Mouse (Mus musculus) heart, embryonic 12.5 days (tissue): ENCODE data around the gene Tmbim4. TPM values are rescaled to one million over a fixed set of nuclear protein-coding genes. Genes with fewer than 3 reads are reported as not detected.

ENCODE experiments used
- ATAC-seq: fragments of 200-750 bp; cut with Nextera tagmentation; 2 replicates; pipeline ENCODE4 v1.8.0; 2017; ENCODE audit warnings: moderate TSS enrichment, moderate library complexity; ENCODE audit not compliant: insufficient number of reproducible peaks, low FRiP score
- H3K27ac ChIP-seq: fragments of 300-500 bp; sonication (generic); 2 replicates; pipeline ENCODE4 v1.5.1; 2016; ENCODE audit warnings: mild to moderate bottlenecking, moderate library complexity; ENCODE audit not compliant: poor library complexity, severe bottlenecking
- H3K27me3 ChIP-seq: fragments of 300-500 bp; sonication (generic); replicated peaks from 2 replicates; pipeline ENCODE4 v1.6.1; 2016; ENCODE audit warnings: mild to moderate bottlenecking, moderate library complexity
- H3K36me3 ChIP-seq: fragments of 300-500 bp; sonication (generic); 2 replicates; pipeline ENCODE4 v1.6.1; 2016; ENCODE audit warnings: mild to moderate bottlenecking, moderate library complexity
- H3K4me1 ChIP-seq: fragments of 300-500 bp; sonication (generic); replicated peaks from 2 replicates; pipeline ENCODE4 v1.6.1; 2016; ENCODE audit warnings: mild to moderate bottlenecking
- H3K4me2 ChIP-seq: fragments of 300-500 bp; sonication (generic); 2 replicates; pipeline ENCODE4 v1.6.1; 2016; ENCODE audit warnings: mild to moderate bottlenecking, moderate library complexity
- H3K4me3 ChIP-seq: fragments of 300-500 bp; sonication (generic); 2 replicates; pipeline ENCODE4 v1.5.1; 2016; ENCODE audit warnings: mild to moderate bottlenecking
- H3K9ac ChIP-seq: fragments of 300-500 bp; sonication (generic); 2 replicates; pipeline ENCODE4 v1.6.1; 2016; ENCODE audit warnings: mild to moderate bottlenecking, moderate library complexity
- H3K9me3 ChIP-seq: fragments of 300-500 bp; sonication (generic); replicated peaks from 2 replicates; pipeline ENCODE4 v1.6.1; 2016; ENCODE audit warnings: mild to moderate bottlenecking, moderate library complexity
- WGBS: fragments of 180-500 bp; shearing (Covaris S2); methylation state at CpG from one replicate; pipeline ENCODE4 v1.1.7; 2016; 5-methylcytosine and 5-hydroxymethylcytosine counted together
- polyA plus RNA-seq: library from polyadenylated mRNA; unstranded; fragments of >200 nt; fragmentation: Nextera tagmentation; extraction: Ambion mirVana; gene quantifications from 2 replicates; pipeline ENCODE4 v1.2.1, GENCODE M21; 2016

Tmbim4 gene
- polyA plus RNA-seq, 1 experiment from 2014 or later, result 103 TPM

DNA sequence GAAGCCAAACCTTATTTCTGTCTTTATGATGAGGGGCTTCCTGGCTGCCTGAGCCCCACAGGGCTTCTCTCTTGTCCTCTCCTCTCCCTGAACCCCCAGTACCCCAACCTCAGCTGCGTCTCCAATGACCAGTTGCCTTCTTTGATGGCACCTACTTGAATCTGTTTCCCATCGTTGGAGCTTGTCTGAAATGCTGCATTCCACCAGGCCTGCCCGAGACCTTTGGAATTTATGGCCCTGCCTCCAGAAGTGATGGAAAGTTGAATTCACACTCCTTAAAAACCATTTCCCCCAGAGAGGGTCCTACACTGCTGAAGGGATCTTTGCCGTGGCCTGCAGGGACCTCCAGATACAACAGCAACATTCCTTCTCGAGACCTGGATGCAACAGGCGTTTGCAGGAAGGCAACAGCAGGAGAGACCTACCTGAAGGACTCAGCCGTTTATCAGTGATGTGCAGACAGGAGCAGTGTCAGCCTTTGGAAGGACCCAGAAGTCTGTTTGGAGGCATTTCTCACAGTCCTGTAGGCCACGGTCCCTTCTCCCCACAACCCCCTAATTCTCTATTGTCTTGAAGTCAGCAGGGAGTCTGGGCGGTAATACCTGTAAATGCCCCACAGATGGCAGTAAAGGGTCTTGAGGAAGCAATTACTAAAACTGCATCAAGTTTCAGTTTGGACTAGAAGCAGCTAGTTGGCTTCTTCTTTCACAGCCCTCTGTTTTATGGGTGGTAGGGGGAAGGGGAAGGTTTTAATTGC, 45.8 kb downstream of the Tmbim4 start:
- no peak overlapping the region for H3K4me3 ChIP-seq
- H3K4me1 ChIP-seq, result 0 out of 2 replicates have a peak, but pooled peaks cover 6% of the 10 kb centered on the region
- no peaks in the 10 kb centered on the region for H3K36me3 ChIP-seq
- H3K27me3 ChIP-seq, result no peaks in the 10 kb centered on the region
- no peak overlapping the region for H3K27ac ChIP-seq
- no peak overlapping the region for H3K4me2 ChIP-seq
- 27% methylated on average over 9 of the region's 9 CpGs for WGBS
- ATAC-seq, result no peak
- no peaks in the 10 kb centered on the region for H3K9me3 ChIP-seq
- H3K9ac ChIP-seq, result no peak overlapping the region

DNA sequence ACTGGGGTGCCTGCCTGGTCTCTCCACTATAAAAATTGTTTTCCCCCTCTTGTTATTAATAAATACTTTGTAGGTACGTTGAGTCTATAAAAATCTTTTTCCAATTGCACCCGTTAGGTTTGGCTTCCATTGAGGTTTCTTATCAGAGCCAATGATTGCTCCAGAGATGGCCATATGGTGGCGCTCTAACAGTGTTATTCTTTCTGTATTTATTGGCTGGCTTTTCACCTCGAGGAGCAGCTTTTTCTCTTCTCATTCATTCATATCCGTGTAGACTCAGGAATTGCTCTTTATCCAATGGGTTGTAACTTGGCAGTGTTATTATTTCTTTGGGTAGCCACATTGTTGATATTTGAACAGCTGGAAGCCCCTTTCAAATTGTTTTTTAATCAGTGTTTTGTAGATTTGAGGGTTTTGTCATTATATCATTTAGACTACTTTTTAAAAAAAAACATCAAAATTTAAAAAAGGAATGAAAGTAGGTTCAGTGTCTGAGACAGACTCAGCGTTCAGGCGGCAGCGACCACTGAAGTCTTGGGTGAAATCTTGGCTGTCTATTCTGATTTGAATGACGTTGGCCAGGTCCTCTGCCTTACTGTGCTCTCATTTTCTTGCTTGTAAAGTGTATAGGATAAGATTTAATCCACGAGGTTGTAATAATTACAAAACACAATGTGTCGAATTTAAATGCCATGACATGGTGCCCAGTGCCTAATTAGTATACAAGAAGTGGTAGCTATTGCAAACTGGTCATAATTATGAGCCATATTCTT, 49.7 kb downstream of the Tmbim4 start:
- Histone ChIP-seq H3K4me3 (no peak overlapping the region), H3K4me1 (0 out of 2 replicates have a peak, but pooled peaks cover 4% of the 10 kb centered on the region), H3K27ac (no peak overlapping the region), H3K36me3 (no peaks in the 10 kb centered on the region), H3K9me3 (no peaks in the 10 kb centered on the region), H3K27me3 (no peaks in the 10 kb centered on the region), H3K9ac (no peak overlapping the region), H3K4me2 (no peak overlapping the region)
- no peak for ATAC-seq
- WGBS, result 45% methylated on average over 11 of the region's 11 CpGs

GRCm38 (mm10) chr10:120251791-120252190, 50.4 kb downstream of the Tmbim4 start:
- no peak overlapping the region for H3K4me2 ChIP-seq
- no peak overlapping the region for H3K4me3 ChIP-seq
- no peaks in the 10 kb centered on the region for H3K9me3 ChIP-seq
- H3K4me1 ChIP-seq, result 0 out of 2 replicates have a peak, but pooled peaks cover 4% of the 10 kb centered on the region
- no peaks in the 10 kb centered on the region for H3K36me3 ChIP-seq
- WGBS, result 91% methylated on average over 4 of the region's 4 CpGs
- no peaks in the 10 kb centered on the region for H3K27me3 ChIP-seq
- no peak overlapping the region for H3K9ac ChIP-seq
- ATAC-seq, result no peak
- H3K27ac ChIP-seq, result no peak overlapping the region

DNA sequence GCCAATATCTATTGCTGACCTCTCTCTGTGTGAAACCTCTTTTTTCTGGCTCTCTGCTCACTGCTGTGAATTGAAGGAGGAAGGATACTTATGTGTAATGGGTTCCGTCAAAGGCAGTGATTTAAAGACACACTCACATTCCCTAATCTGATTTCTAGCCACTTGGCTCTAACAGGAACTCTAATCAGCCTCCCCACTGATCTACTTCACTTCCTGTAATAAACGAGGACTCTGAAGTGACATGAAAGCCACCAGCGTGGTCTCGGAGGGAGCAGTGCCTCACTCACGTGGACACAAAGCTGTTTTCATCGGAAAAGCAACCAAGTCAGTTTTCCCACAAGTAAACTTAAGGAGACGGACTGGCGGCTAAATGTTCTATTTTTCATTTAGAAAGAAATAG, 51.4 kb downstream of the Tmbim4 start:
- Histone ChIP-seq H3K4me3 (no peak overlapping the region), H3K27ac (no peak overlapping the region), H3K9me3 (no peaks in the 10 kb centered on the region), H3K4me1 (0 out of 2 replicates have a peak, but pooled peaks cover 4% of the 10 kb centered on the region), H3K27me3 (no peaks in the 10 kb centered on the region), H3K4me2 (no peak overlapping the region), H3K36me3 (no peaks in the 10 kb centered on the region), H3K9ac (no peak overlapping the region)
- no peak for ATAC-seq
- WGBS, result 30% methylated on average over 8 of the region's 8 CpGs

GRCm38 (mm10) chr10:120257231-120257630, 55.8 kb downstream of the Tmbim4 start:
- Histone ChIP-seq H3K4me2 (no peak overlapping the region), H3K4me3 (no peak overlapping the region), H3K27ac (no peak overlapping the region), H3K9me3 (no peaks in the 10 kb centered on the region), H3K36me3 (no peaks in the 10 kb centered on the region), H3K9ac (no peak overlapping the region), H3K27me3 (no peaks in the 10 kb centered on the region), H3K4me1 (0 out of 2 replicates have a peak, but pooled peaks cover 4% of the 10 kb centered on the region)
- ATAC-seq, result no peak
- 19% methylated on average over 11 of the region's 11 CpGs for WGBS

GRCm38 (mm10) chr10:120267790-120268189, 66.4 kb downstream of the Tmbim4 start:
- no peak for ATAC-seq
- H3K4me1 ChIP-seq, result peaks cover 17% of the 10 kb centered on the region
- no peak overlapping the region for H3K4me3 ChIP-seq
- no peaks in the 10 kb centered on the region for H3K27me3 ChIP-seq
- H3K9ac ChIP-seq, result no peak overlapping the region
- no peak overlapping the region for H3K4me2 ChIP-seq
- 74% methylated on average over 12 of the region's 12 CpGs for WGBS
- no peaks in the 10 kb centered on the region for H3K36me3 ChIP-seq
- no peak overlapping the region for H3K27ac ChIP-seq
- H3K9me3 ChIP-seq, result peaks cover 13% of the 10 kb centered on the region

GRCm38 (mm10) chr10:120269946-120270345, 68.6 kb downstream of the Tmbim4 start:
- peaks cover 8% of the 10 kb centered on the region for H3K9me3 ChIP-seq
- H3K36me3 ChIP-seq, result no peaks in the 10 kb centered on the region
- H3K4me1 ChIP-seq, result peaks cover 21% of the 10 kb centered on the region
- no peaks in the 10 kb centered on the region for H3K27me3 ChIP-seq
- H3K27ac ChIP-seq, result no peak overlapping the region
- no peak overlapping the region for H3K4me2 ChIP-seq
- H3K4me3 ChIP-seq, result no peak overlapping the region
- no peak overlapping the region for H3K9ac ChIP-seq
- WGBS, result 92% methylated on average over 13 of the region's 13 CpGs
- no peak for ATAC-seq

DNA sequence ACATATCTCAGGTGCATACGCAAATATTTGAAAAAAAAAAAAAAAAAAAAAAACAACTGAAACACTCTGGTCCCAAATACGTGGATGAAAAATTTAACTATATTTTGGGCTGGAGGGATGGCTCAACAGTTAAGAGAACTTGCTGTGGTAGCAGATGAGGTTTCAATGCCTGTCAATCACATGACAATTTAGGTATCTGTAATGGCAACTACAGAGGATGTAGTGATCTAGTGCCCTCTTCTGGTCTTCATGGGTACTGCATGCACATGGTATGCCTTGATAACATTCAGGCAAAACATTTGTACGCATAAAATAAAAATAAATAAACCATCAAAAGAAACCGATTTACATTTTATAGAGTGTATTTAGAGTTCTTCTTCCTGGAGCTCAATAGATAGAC, 69.4 kb downstream of the Tmbim4 start:
- H3K4me1 ChIP-seq, result peaks cover 21% of the 10 kb centered on the region

DNA sequence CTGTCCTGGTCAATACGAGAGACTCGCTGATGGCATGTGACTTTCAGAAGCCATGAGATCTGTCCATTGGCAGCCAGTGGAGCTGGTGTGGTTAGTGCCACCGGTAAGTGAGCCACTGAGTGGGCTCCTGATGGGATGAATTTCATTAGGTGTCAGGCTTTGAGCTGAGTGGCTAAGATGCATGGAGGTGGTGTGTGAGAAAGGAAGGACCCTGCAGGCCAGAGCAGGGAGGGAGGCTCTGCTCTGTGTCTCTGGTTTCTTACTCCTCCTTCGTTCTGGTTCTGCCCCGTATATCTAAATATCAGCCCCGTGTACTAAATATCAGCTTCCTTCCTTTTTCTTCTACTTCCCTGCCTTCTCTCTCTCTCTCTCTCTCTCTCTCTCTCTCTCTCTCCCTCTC, 69.9 kb downstream of the Tmbim4 start:
- no peak for ATAC-seq
- Histone ChIP-seq H3K9ac (no peak overlapping the region), H3K9me3 (peaks cover 5% of the 10 kb centered on the region), H3K27ac (no peak overlapping the region), H3K4me1 (peaks cover 21% of the 10 kb centered on the region), H3K4me2 (peak overlapping the region; percentile 72; the same call in 1 of the 2 replicates), H3K36me3 (no peaks in the 10 kb centered on the region), H3K27me3 (no peaks in the 10 kb centered on the region), H3K4me3 (no peak overlapping the region)
- 69% methylated on average over 6 of the region's 6 CpGs for WGBS

More for the DNA sequence above, 69.4 kb downstream of the Tmbim4 start:
- ATAC-seq, result no peak
- H3K27ac ChIP-seq, result no peak overlapping the region
- no peaks in the 10 kb centered on the region for H3K36me3 ChIP-seq
- no peaks in the 10 kb centered on the region for H3K27me3 ChIP-seq
- H3K4me3 ChIP-seq, result no peak overlapping the region
- no peak overlapping the region for H3K4me2 ChIP-seq
- no peak overlapping the region for H3K9ac ChIP-seq
- 71% methylated on average over 4 of the region's 4 CpGs for WGBS
- peaks cover 5% of the 10 kb centered on the region for H3K9me3 ChIP-seq

GRCm38 (mm10) chr10:120271879-120272269, 70.5 kb downstream of the Tmbim4 start:
- 19% methylated on average over 10 of the region's 11 CpGs for WGBS
- H3K4me1 ChIP-seq, result peaks cover 24% of the 10 kb centered on the region
- no peaks in the 10 kb centered on the region for H3K9me3 ChIP-seq
- no peak for ATAC-seq
- H3K27ac ChIP-seq, result no peak overlapping the region; the same call in 1 of the 2 replicates
- peak overlapping the region; percentile 72 for H3K4me2 ChIP-seq
- H3K27me3 ChIP-seq, result no peaks in the 10 kb centered on the region
- H3K36me3 ChIP-seq, result no peaks in the 10 kb centered on the region
- H3K4me3 ChIP-seq, result peak overlapping the region; percentile 29
- peak overlapping the region; percentile 56 for H3K9ac ChIP-seq

- WGBS, result 10% methylated on average over 19 of the region's 19 CpGs
- H3K27me3 ChIP-seq, result no peaks in the 10 kb centered on the region
- H3K4me2 ChIP-seq, result peak overlapping the region; percentile 72
- H3K27ac ChIP-seq, result peak overlapping the region; percentile 42; the same call in 1 of the 2 replicates
- no peaks in the 10 kb centered on the region for H3K9me3 ChIP-seq
- H3K4me1 ChIP-seq, result peaks cover 26% of the 10 kb centered on the region
- peak overlapping the region; percentile 29 for H3K4me3 ChIP-seq
- peak overlapping the region; percentile 56 for H3K9ac ChIP-seq
- peak; percentile 57; the same call in 1 of the 2 replicates for ATAC-seq
- H3K36me3 ChIP-seq, result no peaks in the 10 kb centered on the region
These were observed 71.0 kb downstream of the Tmbim4 start for GRCm38 (mm10) chr10:120272270-120272883.
